Mouse (Mus musculus): Measurements from ENCODE around the gene Lrp1. TPM values are rescaled to one million over a fixed set of nuclear protein-coding genes. Genes with fewer than 3 reads are reported as not detected.

The Lrp1 gene
- total RNA-seq, 1 experiment from 2014 or later, result 3.2 TPM

DNA sequence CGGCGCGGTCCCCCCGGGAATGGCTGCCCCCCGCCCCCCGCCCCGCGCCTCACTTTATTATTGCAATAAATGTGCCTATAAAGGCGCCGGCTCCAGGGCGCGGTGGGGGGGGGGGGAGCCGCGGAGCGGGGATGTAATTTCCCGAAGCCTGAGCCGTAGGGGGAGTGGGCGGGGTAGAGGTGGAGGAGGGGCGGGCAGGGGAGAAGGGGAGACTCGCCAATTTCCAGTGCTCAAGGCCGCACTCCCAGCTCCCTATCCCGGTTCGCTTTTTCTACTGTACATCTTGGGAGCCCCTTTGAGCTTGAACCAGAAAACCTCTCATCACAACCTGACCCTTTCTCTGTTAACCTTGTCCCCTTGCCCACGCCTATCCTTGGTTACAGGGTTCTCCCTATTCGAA, 90.0 kb downstream of the Lrp1 start:
- no peak for ATAC-seq (replicated peaks; ENCODE audit: low read depth, poor library complexity, severe bottlenecking)

DNA sequence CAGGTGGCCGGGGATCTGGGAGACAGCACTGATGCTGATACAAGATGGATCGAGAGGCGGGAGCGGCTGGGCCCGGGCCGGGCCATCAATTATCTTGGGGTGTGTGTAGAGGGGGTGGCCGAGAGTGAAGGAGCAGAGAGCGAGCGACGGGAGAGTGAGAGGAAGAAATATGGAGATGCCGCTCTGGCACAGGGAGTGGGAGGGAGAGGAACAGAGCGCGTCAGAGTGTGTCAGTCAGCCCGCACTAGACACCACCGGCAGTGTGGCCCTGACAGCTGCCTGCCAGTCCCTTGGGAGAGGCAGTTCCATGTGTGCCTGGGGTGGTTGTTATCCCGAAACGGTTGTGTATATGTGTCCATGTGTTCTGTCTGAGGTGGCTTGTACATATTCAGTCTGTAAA, 93.5 kb downstream of the Lrp1 start:
- no peak for ATAC-seq (replicated peaks; ENCODE audit: low read depth, poor library complexity, severe bottlenecking)

DNA sequence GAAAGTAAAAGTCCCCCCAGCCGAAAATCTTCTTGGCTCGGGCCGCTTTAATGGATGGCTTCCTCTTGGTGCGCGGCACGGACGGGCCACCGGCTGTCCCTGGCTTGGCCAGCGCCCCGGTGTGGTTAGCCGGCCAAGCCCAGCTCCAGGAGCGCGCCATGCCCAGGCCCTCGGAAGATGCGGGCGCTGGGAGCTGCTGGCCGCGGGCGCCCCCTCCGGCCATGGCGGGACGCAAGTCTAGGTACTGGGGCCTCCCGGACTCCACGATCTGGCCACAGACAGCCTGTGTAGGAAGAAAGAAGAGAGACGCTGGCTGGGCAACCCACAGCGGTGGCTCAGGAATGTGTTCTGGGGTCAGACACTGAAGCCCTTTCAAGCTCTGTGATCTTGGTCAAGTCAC, 94.3 kb downstream of the Lrp1 start:
- ATAC-seq (replicated peaks; ENCODE audit: low read depth, poor library complexity, severe bottlenecking), result peak; percentile 55

DNA sequence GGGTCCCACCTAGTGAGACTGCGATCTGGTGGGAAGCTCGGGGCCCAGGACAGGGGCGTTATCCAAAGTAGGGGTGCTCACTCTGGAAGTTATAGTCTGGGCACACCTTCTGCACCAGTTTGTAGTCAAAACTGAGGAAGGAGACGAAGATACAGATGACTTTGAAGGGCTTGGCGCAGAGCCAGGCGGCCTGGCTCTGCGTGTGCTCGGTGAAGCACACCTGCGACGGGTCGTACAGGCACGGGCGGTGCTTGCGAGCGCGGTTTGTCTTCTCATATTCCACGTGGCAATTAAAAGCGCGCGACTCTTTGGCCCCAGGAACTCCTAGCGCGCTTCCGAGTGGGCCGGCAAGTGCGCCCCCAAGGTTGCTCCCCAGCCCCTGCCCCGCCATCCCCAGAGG, 94.9 kb downstream of the Lrp1 start:
- no peak for ATAC-seq (replicated peaks; ENCODE audit: low read depth, poor library complexity, severe bottlenecking)

DNA sequence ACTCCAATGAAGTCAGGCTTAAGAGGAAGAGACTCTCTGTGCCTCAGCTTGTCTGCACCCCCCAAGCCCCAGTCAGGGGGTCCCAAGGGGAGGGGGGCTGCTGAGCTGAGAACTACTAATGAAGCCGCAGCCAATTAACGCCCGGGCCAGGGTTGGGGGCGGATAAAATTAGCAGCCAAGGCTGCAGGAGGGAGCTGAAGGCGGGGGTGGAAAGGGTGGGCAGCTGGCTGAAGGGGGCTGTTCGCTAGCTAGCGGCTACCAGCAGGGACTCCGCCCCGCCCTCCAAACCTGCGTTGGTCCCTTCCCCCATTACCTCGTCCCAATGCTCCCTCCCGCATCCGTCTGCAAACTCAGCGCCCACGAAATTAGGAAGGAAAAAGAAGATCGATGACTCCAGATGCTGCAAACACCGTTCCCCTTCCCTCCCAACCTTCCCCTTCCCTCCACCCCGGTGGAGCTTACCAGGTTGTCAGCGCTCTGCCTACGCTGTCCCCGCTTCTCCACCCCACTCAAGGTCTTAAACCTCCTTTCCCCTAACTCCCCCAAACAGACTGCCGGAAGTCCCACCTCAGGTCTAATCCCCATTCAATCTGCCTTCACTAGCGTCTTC, 96.2 kb downstream of the Lrp1 start:
- no peak for ATAC-seq (replicated peaks; ENCODE audit: low read depth, poor library complexity, severe bottlenecking)

GRCm38 (mm10) chr10:127522088-127522581, 98.8 kb downstream of the Lrp1 start, which contains the start of gene Shmt2:
Gene Shmt2 (minus strand): TSS chr10:127522444.
- ATAC-seq (replicated peaks; ENCODE audit: low read depth, poor library complexity, severe bottlenecking), result peak; percentile 59

GRCm38 (mm10) chr10:127521611-127522080, 99.3 kb downstream of the Lrp1 start:
- peak; percentile 46 for ATAC-seq (replicated peaks; ENCODE audit: low read depth, poor library complexity, severe bottlenecking)

GRCm38 (mm10) chr10:127520714-127521357, 100.1 kb downstream of the Lrp1 start:
- no peak for ATAC-seq (replicated peaks; ENCODE audit: low read depth, poor library complexity, severe bottlenecking)

GRCm38 (mm10) chr10:127519903-127520713, 100.8 kb downstream of the Lrp1 start:
- no peak for ATAC-seq (replicated peaks; ENCODE audit: low read depth, poor library complexity, severe bottlenecking)

GRCm38 (mm10) chr10:127519041-127519701, 101.8 kb downstream of the Lrp1 start:
- no peak for ATAC-seq (replicated peaks; ENCODE audit: low read depth, poor library complexity, severe bottlenecking)

GRCm38 (mm10) chr10:127517941-127518340, 103.0 kb downstream of the Lrp1 start:
- no peak for ATAC-seq (replicated peaks; ENCODE audit: low read depth, poor library complexity, severe bottlenecking)

DNA sequence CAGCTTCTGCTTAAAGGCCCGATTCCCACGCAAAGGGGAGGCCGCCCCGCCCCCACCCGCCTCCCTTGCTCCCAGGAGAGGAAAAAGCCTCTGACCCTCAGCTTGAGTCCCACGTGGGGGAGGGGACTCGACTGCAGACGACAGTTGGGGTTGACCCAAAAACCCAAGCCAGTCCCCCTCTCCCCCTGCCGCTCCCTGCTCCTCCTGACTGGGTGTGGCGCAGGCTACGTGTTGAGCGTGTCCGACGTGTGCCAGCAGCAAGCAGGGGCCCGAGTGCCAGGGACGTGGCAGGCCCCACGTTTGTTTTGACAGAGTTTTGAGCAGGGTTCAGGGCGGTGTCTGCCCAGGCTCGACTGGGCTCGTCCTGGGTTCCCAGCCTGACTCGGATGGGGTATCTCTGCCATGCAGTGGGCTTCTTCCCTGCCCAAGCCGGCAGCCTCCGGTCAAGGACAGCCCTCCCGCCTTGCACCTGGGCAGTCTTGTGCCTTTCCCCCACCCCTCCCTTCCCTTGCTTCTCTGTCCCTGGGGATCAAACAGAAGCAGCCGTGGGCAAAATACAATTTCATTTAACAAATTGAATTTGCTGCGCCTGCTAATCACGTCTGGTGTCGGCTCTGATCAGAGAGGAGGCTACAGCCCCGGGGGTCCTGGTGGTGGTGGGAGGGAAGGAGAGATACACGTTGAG, 104.2 kb downstream of the Lrp1 start:
- ATAC-seq (replicated peaks; ENCODE audit: low read depth, poor library complexity, severe bottlenecking), result no peak

DNA sequence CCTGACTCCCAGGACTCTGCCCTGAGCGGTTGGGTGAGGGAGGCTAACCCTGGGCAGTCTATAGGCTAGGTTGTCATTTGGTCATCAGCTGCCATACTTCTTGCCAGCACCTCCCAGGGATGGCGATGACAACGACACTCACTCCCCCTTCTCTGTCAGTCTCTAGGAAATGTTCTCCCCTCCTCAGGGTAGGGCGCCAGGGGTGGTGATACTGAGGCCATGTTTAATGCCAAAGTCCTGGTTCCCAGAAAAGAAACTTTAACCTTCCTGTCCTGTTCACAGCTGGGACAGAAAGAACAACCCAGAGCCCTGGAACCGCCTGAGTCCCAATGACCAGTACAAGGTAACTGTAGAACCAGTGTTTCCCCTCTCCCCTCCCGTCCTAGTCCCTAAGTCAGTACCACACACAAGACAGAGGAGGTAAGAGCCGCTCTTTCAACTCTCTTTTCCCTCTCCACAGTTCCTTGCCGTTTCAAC, 104.9 kb downstream of the Lrp1 start:
- no peak for ATAC-seq (replicated peaks; ENCODE audit: low read depth, poor library complexity, severe bottlenecking)

DNA sequence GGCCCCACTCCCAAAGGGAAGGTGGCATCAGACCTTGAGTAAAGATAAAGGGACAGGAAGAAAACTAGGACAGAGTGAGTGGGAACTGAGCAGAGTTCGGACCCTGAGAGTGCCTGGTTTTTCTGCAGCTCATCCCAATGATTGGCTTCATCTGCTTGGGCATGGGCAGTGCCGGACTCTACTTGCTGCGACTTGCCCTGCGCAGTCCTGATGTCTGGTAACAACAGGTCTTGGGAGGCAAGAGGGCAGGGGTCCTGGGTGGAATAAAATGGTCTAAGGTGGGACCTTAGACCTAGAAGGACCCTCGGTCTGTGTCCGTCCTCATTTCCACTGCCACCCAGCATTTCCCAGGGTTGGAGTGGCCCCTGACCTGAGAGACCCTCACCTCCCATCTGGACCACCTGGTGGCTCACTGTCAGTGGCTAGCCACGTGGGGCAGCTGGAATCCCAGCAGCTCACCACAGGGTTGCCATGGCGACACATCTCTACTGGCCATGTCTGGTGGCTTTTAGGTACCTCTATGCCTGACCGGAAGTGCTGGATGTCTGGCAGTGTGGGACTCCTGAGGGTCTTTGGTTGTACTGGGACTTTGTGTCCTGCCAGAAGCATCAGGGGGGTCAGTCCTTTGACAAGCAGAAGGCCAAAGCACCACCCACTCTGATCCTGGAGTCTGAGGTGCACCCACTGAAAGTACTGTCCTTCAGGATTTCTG, 105.5 kb downstream of the Lrp1 start:
- ATAC-seq (replicated peaks; ENCODE audit: low read depth, poor library complexity, severe bottlenecking), result no peak

GRCm38 (mm10) chr10:127514764-127515163, 106.2 kb downstream of the Lrp1 start, which contains the start of gene Ndufa4l2:
Gene Ndufa4l2 (plus strand): TSS chr10:127514967.
- ATAC-seq (replicated peaks; ENCODE audit: low read depth, poor library complexity, severe bottlenecking), result no peak

DNA sequence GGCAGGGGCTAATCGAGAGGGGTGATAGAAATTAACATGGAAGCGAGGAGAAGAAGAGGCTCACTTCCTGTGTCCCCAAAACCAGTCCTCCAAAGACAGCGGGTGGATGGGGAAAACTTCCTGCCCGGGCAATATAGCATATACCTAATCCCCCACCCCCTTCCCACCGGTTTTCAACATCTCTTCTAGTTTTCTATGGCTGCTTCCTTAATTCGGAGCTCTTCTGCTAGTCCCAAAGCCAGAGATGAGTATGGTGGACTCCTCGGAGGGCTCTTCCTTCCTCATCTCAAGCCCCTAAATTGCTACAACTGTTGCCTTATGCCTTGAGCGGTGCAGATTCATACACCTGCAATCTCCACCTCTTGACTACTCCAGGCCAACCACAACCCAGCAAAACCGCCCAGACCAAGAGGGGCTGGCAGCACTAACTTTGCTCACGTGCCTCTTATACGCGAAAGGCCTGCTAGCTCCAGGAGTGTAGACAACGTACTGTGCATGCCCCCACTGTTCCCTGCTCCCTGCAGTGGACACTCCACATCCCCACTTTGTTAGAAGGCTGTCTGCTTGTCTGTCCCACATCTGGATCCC, 106.7 kb downstream of the Lrp1 start:
- ATAC-seq (replicated peaks; ENCODE audit: low read depth, poor library complexity, severe bottlenecking), result no peak

GRCm38 (mm10) chr10:127513501-127514091, 107.4 kb downstream of the Lrp1 start:
- 0 out of 2 replicates have a peak, but pooled peaks have one; percentile 4 for ATAC-seq (replicated peaks; ENCODE audit: low read depth, poor library complexity, severe bottlenecking)

DNA sequence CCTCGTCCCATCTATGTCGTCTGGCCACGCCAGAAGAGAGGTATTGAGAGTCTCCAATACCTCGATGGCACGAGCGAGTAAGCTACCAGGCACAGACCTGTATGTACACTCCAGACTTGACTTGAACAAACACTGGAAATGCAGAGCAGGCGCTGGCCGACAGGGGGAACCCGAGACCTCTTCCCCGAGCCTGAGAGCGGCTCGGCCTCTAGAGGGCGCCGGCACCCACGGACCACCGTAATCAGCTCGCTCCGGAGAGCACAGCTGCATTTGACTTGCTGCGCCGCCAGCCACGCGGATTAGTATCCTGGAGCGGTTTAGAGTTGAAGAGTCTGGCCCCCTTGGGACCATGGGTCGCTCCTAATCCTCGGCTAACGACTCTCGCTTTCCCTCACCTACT, 108.1 kb downstream of the Lrp1 start:
- ATAC-seq (replicated peaks; ENCODE audit: low read depth, poor library complexity, severe bottlenecking), result peak; percentile 67
